Mouse (Mus musculus) MEL (cell line): ENCODE measurements around the gene Polr2i. TPM values are rescaled to one million over a fixed set of nuclear protein-coding genes. Genes with fewer than 3 reads are reported as not detected.

Source experiments
- DNase-seq: peaks from one replicate; pipeline ENCODE4 v3.0.0; 2011; ENCODE audit warnings: low read depth, low spot score
- H3K27ac ChIP-seq: 2 replicates; pipeline ENCODE4 v1.5.1; 2012; ENCODE audit warnings: low read depth, mild to moderate bottlenecking, control low read depth, low read length, moderate library complexity; ENCODE audit not compliant: control insufficient read depth
- H3K27me3 ChIP-seq, 2 experiments: fragments of 150-350 bp in 1 of 2; sonication (generic) in 1 of 2; 2 replicates each; pipeline ENCODE4 v1.6.1; 2012; ENCODE audit warnings: low read length in 2 of 2, mild to moderate bottlenecking in 2 of 2, improper control_type of control experiment in 1 of 2, moderate library complexity in 1 of 2; ENCODE audit not compliant: insufficient read depth in 2 of 2, control insufficient read depth in 1 of 2
- H3K36me3 ChIP-seq, 2 experiments: 2 replicates each; pipeline ENCODE4 v1.6.1; 2012 to 2014; ENCODE audit warnings: low read length in 2 of 2, improper control_type of control experiment in 1 of 2, inconsistent platforms in 1 of 2, mild to moderate bottlenecking in 1 of 2; ENCODE audit not compliant: insufficient read depth in 2 of 2, control insufficient read depth in 1 of 2
- H3K4me1 ChIP-seq, 2 experiments: fragments of 150-350 bp in 1 of 2; sonication (generic) in 1 of 2; 2 replicates each; pipeline ENCODE4 v1.6.1; 2012; ENCODE audit warnings: low read length in 2 of 2, improper control_type of control experiment in 1 of 2, mild to moderate bottlenecking in 1 of 2; ENCODE audit not compliant: insufficient read depth in 2 of 2, control insufficient read depth in 1 of 2
- H3K4me3 ChIP-seq, 2 experiments: fragments of 150-350 bp in 1 of 2; sonication (generic) in 1 of 2; 2 replicates each; pipeline ENCODE4 v1.5.1; 2012; ENCODE audit warnings: low read depth in 2 of 2, low read length in 2 of 2, mild to moderate bottlenecking in 2 of 2, moderate library complexity in 2 of 2, control low read depth in 1 of 2, improper control_type of control experiment in 1 of 2; ENCODE audit not compliant: control insufficient read depth in 1 of 2, insufficient read depth in 1 of 2
- H3K79me2 ChIP-seq: 2 replicates; pipeline ENCODE4 v1.6.1; 2012; ENCODE audit warnings: mild to moderate bottlenecking, low read length, moderate library complexity; ENCODE audit not compliant: control insufficient read depth, poor library complexity, insufficient read depth
- H3K9ac ChIP-seq: 2 replicates; pipeline ENCODE4 v1.6.1; 2012; ENCODE audit warnings: low read depth, mild to moderate bottlenecking, control low read depth, low read length, moderate library complexity; ENCODE audit not compliant: control insufficient read depth, poor library complexity, severe bottlenecking
- H3K9me3 ChIP-seq: fragments of 150-350 bp; sonication (generic); replicated peaks from 2 replicates; pipeline ENCODE4 v1.6.1; 2012; ENCODE audit warnings: mild to moderate bottlenecking, low read length, improper control_type of control experiment, moderate library complexity; ENCODE audit not compliant: insufficient read depth
- BHLHE40 ChIP-seq: IDR thresholded peaks from 2 replicates; pipeline ENCODE4 v1.6.1; 2012; ENCODE audit warnings: low read depth, mild to moderate bottlenecking, inconsistent platforms, low read length, improper control_type of control experiment, borderline replicate concordance
- CHD2 ChIP-seq: IDR thresholded peaks from 2 replicates; pipeline ENCODE4 v1.6.1; 2011; ENCODE audit warnings: low read length, improper control_type of control experiment
- CTCF ChIP-seq, 3 experiments: IDR thresholded peaks in 2 of 3; conservative IDR thresholded peaks in 1 of 3; 2 replicates each; pipeline ENCODE4 v1.5.1; 2011 to 2012; ENCODE audit warnings: low read length in 3 of 3, low read depth in 2 of 3, mild to moderate bottlenecking in 2 of 3, improper control_type of control experiment in 1 of 3, inconsistent platforms in 1 of 3, mixed read lengths in 1 of 3, moderate library complexity in 1 of 3; ENCODE audit not compliant: control insufficient read depth in 1 of 3, insufficient read depth in 1 of 3, poor library complexity in 1 of 3, severe bottlenecking in 1 of 3
- ELF1 ChIP-seq: IDR thresholded peaks from 2 replicates; pipeline ENCODE4 v1.6.1; 2014; ENCODE audit warnings: low read depth, mild to moderate bottlenecking, inconsistent platforms, low read length, improper control_type of control experiment, moderate library complexity
- EP300 ChIP-seq, 2 experiments: IDR thresholded peaks; 2 replicates each; pipeline ENCODE4 v1.6.1; 2011; ENCODE audit warnings: improper control_type of control experiment in 2 of 2, low read length in 2 of 2, low read depth in 1 of 2, mild to moderate bottlenecking in 1 of 2
- ETS1 ChIP-seq: IDR thresholded peaks from 2 replicates; pipeline ENCODE4 v1.6.1; 2012; ENCODE audit warnings: low read depth, mild to moderate bottlenecking, inconsistent platforms, low read length, improper control_type of control experiment, moderate library complexity
- GABPA ChIP-seq: IDR thresholded peaks from 2 replicates; pipeline ENCODE4 v1.6.1; 2012; ENCODE audit warnings: low read depth, mild to moderate bottlenecking, inconsistent platforms, low read length, improper control_type of control experiment, moderate library complexity
- GATA1 ChIP-seq: IDR thresholded peaks from 2 replicates; pipeline ENCODE4 v1.6.1; 2011; ENCODE audit warnings: low read depth, low read length, improper control_type of control experiment
- HCFC1 ChIP-seq: IDR thresholded peaks from 2 replicates; pipeline ENCODE4 v1.6.1; 2012; ENCODE audit warnings: low read depth, mild to moderate bottlenecking, inconsistent platforms, low read length, improper control_type of control experiment, moderate library complexity
- JUND ChIP-seq: IDR thresholded peaks from 2 replicates; pipeline ENCODE4 v1.6.1; 2011; ENCODE audit warnings: low read depth, mild to moderate bottlenecking, improper control_type of control experiment, low read length
- KAT2A ChIP-seq: conservative IDR thresholded peaks from 2 replicates; pipeline ENCODE4 v1.6.1; 2012; ENCODE audit warnings: low read depth, low read length, improper control_type of control experiment, inconsistent platforms
- MAFK ChIP-seq: IDR thresholded peaks from 2 replicates; pipeline ENCODE4 v1.6.1; 2011; ENCODE audit warnings: low read depth, mild to moderate bottlenecking, low read length, improper control_type of control experiment, borderline replicate concordance
- MAX ChIP-seq: IDR thresholded peaks from 2 replicates; pipeline ENCODE4 v1.6.1; 2011; ENCODE audit warnings: low read length, improper control_type of control experiment
- MAZ ChIP-seq: IDR thresholded peaks from 2 replicates; pipeline ENCODE4 v1.6.1; 2012; ENCODE audit warnings: low read depth, mild to moderate bottlenecking, inconsistent platforms, low read length, improper control_type of control experiment
- MEF2A ChIP-seq: IDR thresholded peaks from 2 replicates; pipeline ENCODE4 v1.6.1; 2014; ENCODE audit warnings: low read depth, mild to moderate bottlenecking, inconsistent platforms, low read length, improper control_type of control experiment; ENCODE audit not compliant: poor library complexity, insufficient replicate concordance, severe bottlenecking; ENCODE audit errors: extremely low read depth
- MYB ChIP-seq: IDR thresholded peaks from 2 replicates; pipeline ENCODE4 v1.6.1; 2011; ENCODE audit warnings: mild to moderate bottlenecking, low read depth, low read length, improper control_type of control experiment
- MYC ChIP-seq: IDR thresholded peaks from 2 replicates; pipeline ENCODE4 v1.6.1; 2011; ENCODE audit warnings: low read depth, mild to moderate bottlenecking, low read length, improper control_type of control experiment, moderate library complexity
- NRF1 ChIP-seq: IDR thresholded peaks from 2 replicates; pipeline ENCODE4 v1.6.1; 2014; ENCODE audit warnings: low read depth, mild to moderate bottlenecking, inconsistent platforms, low read length, improper control_type of control experiment, moderate library complexity; ENCODE audit not compliant: poor library complexity, insufficient read depth, severe bottlenecking
- POLR2A ChIP-seq, 2 experiments: IDR thresholded peaks; 2 replicates each; pipeline ENCODE4 v1.6.1; 2011 to 2012; ENCODE audit warnings: low read length in 2 of 2, mild to moderate bottlenecking in 2 of 2, control low read depth in 1 of 2, improper control_type of control experiment in 1 of 2, low read depth in 1 of 2, moderate library complexity in 1 of 2; ENCODE audit not compliant: control insufficient read depth in 1 of 2, insufficient read depth in 1 of 2, poor library complexity in 1 of 2
- POLR2AphosphoS5 ChIP-seq: IDR thresholded peaks from 2 replicates; pipeline ENCODE4 v1.6.1; 2012; ENCODE audit warnings: low read depth, borderline replicate concordance, mild to moderate bottlenecking, inconsistent platforms, low read length, moderate library complexity, mixed read lengths
- RAD21 ChIP-seq: IDR thresholded peaks from 2 replicates; pipeline ENCODE4 v1.6.1; 2011; ENCODE audit warnings: mild to moderate bottlenecking, low read depth, low read length, improper control_type of control experiment
- RCOR1 ChIP-seq: IDR thresholded peaks from 2 replicates; pipeline ENCODE4 v1.6.1; 2012; ENCODE audit warnings: low read depth, mild to moderate bottlenecking, inconsistent platforms, low read length, improper control_type of control experiment
- SIN3A ChIP-seq: IDR thresholded peaks from 2 replicates; pipeline ENCODE4 v1.6.1; 2012; ENCODE audit warnings: low read length, improper control_type of control experiment, inconsistent platforms
- SMC3 ChIP-seq: IDR thresholded peaks from 2 replicates; pipeline ENCODE4 v1.6.1; 2011; ENCODE audit warnings: low read depth, low read length, improper control_type of control experiment
- TCF12 ChIP-seq: IDR thresholded peaks from 2 replicates; pipeline ENCODE4 v1.6.1; 2014; ENCODE audit warnings: low read depth, mild to moderate bottlenecking, inconsistent platforms, low read length, improper control_type of control experiment, moderate library complexity
- USF1 ChIP-seq: IDR thresholded peaks from 2 replicates; pipeline ENCODE4 v1.6.1; 2014; ENCODE audit warnings: low read depth, mild to moderate bottlenecking, inconsistent platforms, low read length, improper control_type of control experiment, moderate library complexity
- USF2 ChIP-seq, 2 experiments: IDR thresholded peaks; 2 replicates each; pipeline ENCODE4 v1.6.1; 2011 to 2012; ENCODE audit warnings: improper control_type of control experiment in 2 of 2, low read length in 2 of 2, borderline replicate concordance in 1 of 2, inconsistent platforms in 1 of 2, low read depth in 1 of 2, mild to moderate bottlenecking in 1 of 2; ENCODE audit not compliant: insufficient read depth in 1 of 2
- ZKSCAN1 ChIP-seq: IDR thresholded peaks from 2 replicates; pipeline ENCODE4 v1.6.1; 2012; ENCODE audit warnings: low read depth, mild to moderate bottlenecking, inconsistent platforms, low read length, improper control_type of control experiment, moderate library complexity
- polyA plus RNA-seq, 2 experiments: library from polyadenylated mRNA; stranded (reverse) in 1 of 2; unstranded in 1 of 2; fragments of >175 nt in 1 of 2; fragments of >200 nt in 1 of 2; gene quantifications; 2 replicates each; pipeline versions ENCODE4 v1.2.1 to v1.2.4; 2012; ENCODE audit warnings: low replicate concordance in 2 of 2, low read depth in 1 of 2; ENCODE audit not compliant: insufficient read length in 2 of 2, insufficient read depth in 1 of 2, missing spikeins in 1 of 2
- total RNA-seq: library from RNA; depleted of rRNA; stranded (reverse); fragments of 300-350 nt; gene quantifications from 2 replicates; pipeline ENCODE4 v1.2.3, GENCODE M21; 2012

Gene Polr2i
- total and polyA plus RNA-seq, 3 experiments, result 118 to 128 TPM; not detected in 1

GRCm38 (mm10) chr7:30195461-30195860 is 36.3 kb upstream of the Polr2i start:
- Histone ChIP-seq H3K4me3 (no peak overlapping the region), H3K27ac (no peak overlapping the region), H3K9me3 (no peaks in the 10 kb centered on the region), H3K9ac (no peak overlapping the region; the same call in 1 of the 2 replicates), H3K36me3 (peaks cover 0 to 14% of the 10 kb centered on the region in 2 experiments; a peak in 2 of 4 replicates), H3K27me3 (no peaks in the 10 kb centered on the region), H3K79me2 (peaks cover 9% of the 10 kb centered on the region), H3K4me1 (peaks cover 0 to 17% of the 10 kb centered on the region in 2 experiments; a peak in 3 of 4 replicates)
- TF ChIP-seq SIN3A (no peak), SMC3 (no peak), ETS1 (no peak), CTCF (IDR thresholded peaks at IDR 0.05 in 2 of 3, conservative IDR thresholded peaks at IDR 0.05 in 1 of 3; ENCODE audit: control insufficient read depth in 1 of 3, insufficient read depth in 1 of 3, low read depth in 2 of 3, low read length in 3 of 3, poor library complexity in 1 of 3, severe bottlenecking in 1 of 3) (no peak), USF1 (no peak), ELF1 (no peak), HCFC1 (no peak), MAX (no peak), CHD2 (no peak), MAZ (no peak), MYC (no peak), POLR2AphosphoS5 (no peak), RAD21 (no peak), MYB (no peak), TCF12 (no peak), MAFK (no peak), KAT2A (no peak), MEF2A (no peak)
- DNase-seq, result no peak

DNA sequence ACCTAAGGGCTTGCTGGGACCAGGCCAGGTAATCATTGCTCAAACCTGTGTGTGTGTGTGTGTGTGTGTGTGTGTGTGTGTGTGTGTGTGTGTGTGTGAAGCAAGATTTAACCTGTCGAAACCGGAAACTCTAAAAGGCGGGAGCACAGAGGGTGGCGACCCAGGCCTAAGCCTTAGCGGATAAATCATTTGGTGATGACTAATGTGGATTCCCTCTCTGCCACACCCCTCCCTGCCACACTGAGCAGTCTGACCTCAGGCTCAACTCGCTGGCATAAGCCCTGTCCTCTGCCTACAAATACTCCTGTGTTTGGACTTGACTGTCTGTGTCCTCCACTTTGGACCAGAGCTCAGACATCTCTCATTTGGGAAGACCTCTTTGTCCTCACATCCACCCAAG is 35.6 kb upstream of the Polr2i start:
- DNase-seq, result peak; percentile 34
- no peaks in the 10 kb centered on the region for H3K9me3 ChIP-seq

More for the DNA sequence above, 35.6 kb upstream of the Polr2i start:
- H3K79me2 ChIP-seq, result peaks cover 9% of the 10 kb centered on the region
- H3K4me1 ChIP-seq, result peaks cover 0 to 17% of the 10 kb centered on the region in 2 experiments; a peak in 3 of 4 replicates
- H3K27ac ChIP-seq, result no peak overlapping the region
- no peak overlapping the region for H3K9ac ChIP-seq
- H3K4me3 ChIP-seq, result no peak overlapping the region
- H3K27me3 ChIP-seq, result no peaks in the 10 kb centered on the region
- no peak for TF ChIP-seq BHLHE40
- no peak for TF ChIP-seq NRF1
- no peak for TF ChIP-seq JUND
- TF ChIP-seq GABPA, result no peak
- no peak for TF ChIP-seq MAFK
- no peak for TF ChIP-seq ELF1
- no peak for TF ChIP-seq ZKSCAN1
- TF ChIP-seq KAT2A, result no peak
- TF ChIP-seq RCOR1, result no peak
- TF ChIP-seq EP300 (IDR thresholded peaks at IDR 0.05; ENCODE audit: low read depth in 1 of 2, low read length in 2 of 2), result no peak
- TF ChIP-seq USF2 (IDR thresholded peaks at IDR 0.05; ENCODE audit: borderline replicate concordance in 1 of 2, insufficient read depth in 1 of 2, low read depth in 1 of 2, low read length in 2 of 2), result no peak
- no peak for TF ChIP-seq GATA1
- no peak for TF ChIP-seq SMC3
- no peak for TF ChIP-seq POLR2A (IDR thresholded peaks at IDR 0.05; ENCODE audit: control insufficient read depth in 1 of 2, insufficient read depth in 1 of 2, low read depth in 1 of 2, low read length in 2 of 2, poor library complexity in 1 of 2)
- peaks cover 0 to 14% of the 10 kb centered on the region in 2 experiments; a peak in 2 of 4 replicates for H3K36me3 ChIP-seq
